Mouse (Mus musculus) neural tube, embryonic 13.5 days (tissue): ENCODE measurements at regions not wholly inside any gene's neighbourhood (a gene's known extent, or its start where the extent isn't known, plus 50 kb on each side); places are given as distances from the start of the nearest gene placed in this dataset.

Experiments
- ATAC-seq: fragments of 200-750 bp; cut with Nextera tagmentation; 2 replicates; pipeline ENCODE4 v1.8.0; 2017; ENCODE audit warnings: low read depth, mild to moderate bottlenecking, moderate TSS enrichment, moderate library complexity
- H3K27ac ChIP-seq: fragments of 300-500 bp; sonication (generic); replicated peaks from 2 replicates; pipeline ENCODE4 v1.5.1; 2015; ENCODE audit warnings: moderate library complexity, mild to moderate bottlenecking, inconsistent platforms
- H3K27me3 ChIP-seq: fragments of 300-500 bp; sonication (generic); 2 replicates; pipeline ENCODE4 v1.6.1; 2015; ENCODE audit warnings: mild to moderate bottlenecking, inconsistent platforms
- H3K36me3 ChIP-seq: fragments of 300-500 bp; sonication (generic); 2 replicates; pipeline ENCODE4 v1.6.1; 2015; ENCODE audit warnings: mild to moderate bottlenecking, inconsistent platforms
- H3K4me1 ChIP-seq: fragments of 300-500 bp; sonication (generic); replicated peaks from 2 replicates; pipeline ENCODE4 v1.6.1; 2015; ENCODE audit warnings: inconsistent platforms
- H3K4me2 ChIP-seq: fragments of 300-500 bp; sonication (generic); 2 replicates; pipeline ENCODE4 v1.6.1; 2015; ENCODE audit warnings: inconsistent platforms, mild to moderate bottlenecking, moderate library complexity
- H3K4me3 ChIP-seq: fragments of 300-500 bp; sonication (generic); 2 replicates; pipeline ENCODE4 v1.5.1; 2015; ENCODE audit warnings: mild to moderate bottlenecking, inconsistent platforms
- H3K9ac ChIP-seq: fragments of 300-500 bp; sonication (generic); 2 replicates; pipeline ENCODE4 v1.6.1; 2015; ENCODE audit warnings: moderate library complexity, mild to moderate bottlenecking, inconsistent platforms
- H3K9me3 ChIP-seq: fragments of 300-500 bp; sonication (generic); 2 replicates; pipeline ENCODE4 v1.6.1; 2016; ENCODE audit warnings: inconsistent platforms
- WGBS: fragments of 180-500 bp; shearing (Covaris S2); methylation state at CpG from one replicate; pipeline ENCODE4 v1.1.7; 2015; 5-methylcytosine and 5-hydroxymethylcytosine counted together

DNA sequence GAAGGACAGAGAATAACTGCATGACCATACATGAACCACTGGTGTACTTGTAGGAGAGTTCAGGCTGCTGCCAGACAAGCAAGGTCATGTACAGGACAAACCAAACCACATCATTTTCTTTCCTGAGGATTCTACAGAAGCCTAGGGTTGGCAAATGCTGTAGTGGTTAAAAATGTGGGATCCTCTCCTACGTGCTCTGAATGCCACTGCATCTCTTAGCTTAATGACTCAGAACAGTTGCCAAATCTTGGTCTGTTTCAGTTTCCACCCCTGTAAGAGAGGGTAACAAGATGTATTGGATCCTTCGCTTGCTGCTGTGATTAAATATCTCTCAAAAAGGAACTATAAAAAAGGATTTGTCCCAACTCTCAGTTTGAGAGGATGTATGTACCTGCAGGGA is 938.1 kb downstream of the 4930444P10Rik start:
- ATAC-seq, result no peak
- no peaks in the 10 kb centered on the region for H3K9me3 ChIP-seq
- no peak overlapping the region for H3K4me3 ChIP-seq
- H3K36me3 ChIP-seq, result no peaks in the 10 kb centered on the region
- H3K4me2 ChIP-seq, result no peak overlapping the region
- H3K4me1 ChIP-seq, result no peaks in the 10 kb centered on the region
- H3K9ac ChIP-seq, result no peak overlapping the region
- WGBS, result 95% methylated on average over 2 of the region's 2 CpGs
- H3K27me3 ChIP-seq, result no peaks in the 10 kb centered on the region
- H3K27ac ChIP-seq, result no peak overlapping the region

DNA sequence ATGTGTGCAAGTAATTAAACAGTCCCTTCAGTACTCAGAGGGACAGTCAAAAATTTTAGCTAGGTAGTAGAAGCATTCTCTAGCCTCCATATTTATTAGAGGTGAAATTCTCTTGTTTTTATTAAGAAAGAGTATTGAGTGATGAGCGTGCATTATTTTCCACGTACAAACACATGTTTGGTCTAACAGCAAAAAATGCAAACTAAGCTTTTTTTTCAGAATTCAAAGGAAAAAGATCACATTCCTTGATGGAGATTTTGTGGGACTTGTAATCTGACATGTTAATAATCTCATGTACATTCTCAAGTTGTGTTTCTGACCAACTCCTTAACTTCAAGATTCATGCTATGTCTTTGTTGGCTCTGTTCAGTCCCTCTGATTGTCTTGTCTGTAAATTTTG is 939.2 kb downstream of the 4930444P10Rik start:
- WGBS, result 90% methylated on average over 2 of the region's 2 CpGs

DNA sequence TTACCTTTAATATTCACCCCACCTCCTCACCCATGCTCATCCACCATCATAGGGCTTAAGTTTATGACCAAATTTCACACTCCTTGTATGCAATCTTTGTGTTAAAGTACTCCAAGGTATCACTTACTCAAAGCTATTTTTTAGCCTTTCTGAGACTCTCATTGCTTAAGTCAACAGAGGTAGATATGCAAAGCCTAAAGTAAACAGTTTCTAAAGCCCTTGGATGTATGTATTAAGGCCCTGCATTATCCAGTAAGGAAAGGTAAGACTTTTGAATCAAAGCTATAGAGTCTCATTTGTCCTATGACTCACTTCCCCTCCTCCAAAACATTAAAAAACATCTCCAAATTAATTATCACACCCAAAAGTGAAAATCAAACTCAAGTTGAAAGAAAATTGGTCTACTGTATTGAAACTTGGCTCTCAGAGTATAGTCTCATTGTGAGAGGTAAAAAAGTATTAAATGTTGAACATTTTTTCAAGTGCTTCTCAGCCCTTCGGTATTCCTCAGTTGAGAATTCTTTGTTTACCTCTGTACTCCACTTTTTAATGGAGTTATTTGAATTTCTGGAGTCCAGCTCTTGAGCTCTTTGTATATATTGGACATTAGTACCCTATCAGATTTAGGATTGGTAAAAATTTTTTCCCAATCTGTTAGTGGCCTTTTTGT is 949.1 kb downstream of the 4930444P10Rik start:
- Histone ChIP-seq H3K27ac (no peak overlapping the region), H3K36me3 (no peaks in the 10 kb centered on the region), H3K4me3 (no peak overlapping the region), H3K4me1 (no peaks in the 10 kb centered on the region), H3K9me3 (no peaks in the 10 kb centered on the region), H3K27me3 (no peaks in the 10 kb centered on the region), H3K4me2 (no peak overlapping the region), H3K9ac (no peak overlapping the region)
- WGBS, result 91% methylated on average over 1 of the region's 1 CpGs
- no peak for ATAC-seq

More for the DNA sequence above, 939.2 kb downstream of the 4930444P10Rik start:
- no peak overlapping the region for H3K4me2 ChIP-seq
- no peaks in the 10 kb centered on the region for H3K27me3 ChIP-seq
- H3K36me3 ChIP-seq, result no peaks in the 10 kb centered on the region
- ATAC-seq, result no peak
- H3K9ac ChIP-seq, result no peak overlapping the region
- H3K4me1 ChIP-seq, result no peaks in the 10 kb centered on the region
- H3K27ac ChIP-seq, result no peak overlapping the region
- H3K4me3 ChIP-seq, result no peak overlapping the region
- H3K9me3 ChIP-seq, result no peaks in the 10 kb centered on the region

DNA sequence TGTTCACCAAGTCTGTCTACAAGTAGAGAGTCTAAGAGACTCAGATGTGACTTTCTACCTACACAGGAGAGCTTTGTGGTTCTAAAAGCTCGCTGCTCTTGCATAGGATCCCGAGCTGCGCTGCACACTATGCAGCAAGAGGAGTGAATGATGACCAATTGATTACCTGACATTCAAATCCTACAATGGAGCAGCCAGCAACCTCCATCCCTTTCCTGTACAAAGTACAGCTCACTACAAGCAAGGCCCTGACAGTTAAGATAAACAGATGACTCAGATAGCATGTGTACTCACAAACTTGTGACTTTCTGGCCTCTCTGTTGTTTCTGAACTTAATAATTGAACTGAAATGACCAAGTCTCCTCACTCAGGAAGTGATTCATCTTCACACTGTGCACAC is 974.7 kb downstream of the 4930444P10Rik start:
- Histone ChIP-seq H3K9me3 (no peaks in the 10 kb centered on the region), H3K4me1 (no peaks in the 10 kb centered on the region), H3K27ac (no peak overlapping the region), H3K4me2 (no peak overlapping the region), H3K36me3 (no peaks in the 10 kb centered on the region), H3K27me3 (no peaks in the 10 kb centered on the region), H3K9ac (no peak overlapping the region), H3K4me3 (no peak overlapping the region)
- WGBS, result 82% methylated on average over 3 of the region's 3 CpGs
- no peak for ATAC-seq

DNA sequence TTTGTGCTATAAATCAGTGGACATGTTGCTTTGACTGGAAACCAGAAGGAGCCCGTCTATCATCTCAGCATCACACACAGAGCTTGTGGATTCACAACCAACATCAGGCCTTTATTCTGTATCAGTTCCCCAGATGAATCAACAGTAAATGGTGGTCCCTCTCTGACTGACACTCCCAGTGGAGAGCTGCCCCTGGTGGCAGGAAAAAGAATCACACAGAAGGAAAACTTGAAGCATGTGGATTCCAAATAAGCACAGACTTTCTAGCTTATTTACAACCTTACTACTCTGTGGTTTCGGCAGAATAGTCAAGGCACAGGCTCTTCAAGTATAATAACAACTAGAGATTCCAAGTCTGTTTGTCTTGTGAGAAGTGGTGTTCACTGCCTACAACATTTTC is 981.7 kb downstream of the 4930444P10Rik start:
- H3K36me3 ChIP-seq, result no peaks in the 10 kb centered on the region
- H3K4me1 ChIP-seq, result no peaks in the 10 kb centered on the region
- WGBS, result 84% methylated on average over 2 of the region's 2 CpGs
- H3K27me3 ChIP-seq, result no peaks in the 10 kb centered on the region
- no peak overlapping the region for H3K4me2 ChIP-seq
- H3K9ac ChIP-seq, result no peak overlapping the region
- no peak for ATAC-seq
- no peak overlapping the region for H3K4me3 ChIP-seq
- H3K27ac ChIP-seq, result no peak overlapping the region
- H3K9me3 ChIP-seq, result no peaks in the 10 kb centered on the region

DNA sequence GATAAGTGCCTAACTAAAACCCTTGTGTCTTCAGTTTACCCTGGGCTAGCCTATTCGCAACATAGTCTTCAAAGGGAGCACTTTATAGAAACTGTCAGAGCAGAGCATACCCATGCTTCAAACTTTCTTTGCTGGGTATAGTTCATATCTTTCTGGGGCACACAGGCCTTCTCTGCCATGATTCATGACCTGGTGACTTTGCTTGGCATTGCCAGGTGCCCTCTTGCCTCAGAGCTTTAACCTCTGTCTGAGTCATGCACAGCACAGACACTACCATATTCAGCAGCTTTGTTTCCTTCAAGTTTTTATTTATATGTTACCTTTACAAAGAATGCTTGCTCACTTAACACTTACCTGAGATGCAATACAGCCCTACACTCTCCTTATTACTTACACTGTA is 1022.8 kb downstream of the 4930444P10Rik start:
- no peak for ATAC-seq
- Histone ChIP-seq H3K9me3 (no peaks in the 10 kb centered on the region), H3K4me1 (no peaks in the 10 kb centered on the region), H3K4me3 (no peak overlapping the region), H3K27ac (no peak overlapping the region), H3K27me3 (no peaks in the 10 kb centered on the region), H3K4me2 (no peak overlapping the region), H3K9ac (no peak overlapping the region), H3K36me3 (no peaks in the 10 kb centered on the region)
- WGBS, result 97% methylated on average over 1 of the region's 1 CpGs

DNA sequence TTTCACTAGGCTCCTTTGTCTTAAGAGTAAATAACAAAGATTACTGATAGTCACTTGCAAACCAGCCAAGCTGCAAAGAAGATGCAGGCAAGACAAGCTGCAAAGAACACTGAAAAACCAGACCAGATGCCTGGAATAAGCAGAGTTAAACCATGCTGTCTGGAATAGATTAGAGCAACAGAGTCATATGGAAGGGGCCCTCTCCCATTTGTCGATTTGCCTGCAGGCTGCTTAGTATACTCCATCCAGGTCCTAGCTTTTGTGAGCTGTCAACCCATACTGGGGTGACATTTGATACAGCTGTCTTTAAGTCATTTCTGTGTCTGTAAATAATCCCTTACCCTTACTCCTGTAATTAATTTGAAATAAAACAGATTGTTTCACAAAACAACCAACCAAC is 1059.1 kb downstream of the 4930444P10Rik start:
- Histone ChIP-seq H3K4me2 (no peak overlapping the region), H3K9me3 (no peaks in the 10 kb centered on the region), H3K27me3 (no peaks in the 10 kb centered on the region), H3K4me3 (no peak overlapping the region), H3K27ac (no peak overlapping the region), H3K9ac (no peak overlapping the region), H3K4me1 (no peaks in the 10 kb centered on the region), H3K36me3 (no peaks in the 10 kb centered on the region)
- WGBS, result 70% methylated on average over 1 of the region's 1 CpGs
- ATAC-seq, result no peak

DNA sequence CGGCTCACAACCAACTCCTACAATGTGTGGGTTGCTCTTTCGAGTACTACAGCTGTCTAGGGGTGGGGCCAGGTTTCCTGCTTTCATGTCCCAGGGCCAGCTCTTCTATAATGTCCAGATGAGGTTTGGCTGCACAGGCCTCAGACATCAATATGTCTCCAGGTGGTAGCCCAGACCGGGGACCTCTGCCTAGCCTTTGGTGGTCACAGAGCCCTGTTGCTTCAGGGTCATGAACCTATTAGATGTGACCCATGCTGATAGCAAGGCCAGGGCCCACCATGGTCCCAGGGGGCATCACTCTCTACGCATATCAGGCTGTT is 1074.7 kb downstream of the 4930444P10Rik start:
- no peak overlapping the region for H3K27ac ChIP-seq
- no peaks in the 10 kb centered on the region for H3K9me3 ChIP-seq
- no peak for ATAC-seq
- no peaks in the 10 kb centered on the region for H3K4me1 ChIP-seq
- 84% methylated on average over 4 of the region's 4 CpGs for WGBS
- H3K27me3 ChIP-seq, result no peaks in the 10 kb centered on the region
- no peaks in the 10 kb centered on the region for H3K36me3 ChIP-seq
- H3K9ac ChIP-seq, result no peak overlapping the region
- no peak overlapping the region for H3K4me3 ChIP-seq
- H3K4me2 ChIP-seq, result no peak overlapping the region

DNA sequence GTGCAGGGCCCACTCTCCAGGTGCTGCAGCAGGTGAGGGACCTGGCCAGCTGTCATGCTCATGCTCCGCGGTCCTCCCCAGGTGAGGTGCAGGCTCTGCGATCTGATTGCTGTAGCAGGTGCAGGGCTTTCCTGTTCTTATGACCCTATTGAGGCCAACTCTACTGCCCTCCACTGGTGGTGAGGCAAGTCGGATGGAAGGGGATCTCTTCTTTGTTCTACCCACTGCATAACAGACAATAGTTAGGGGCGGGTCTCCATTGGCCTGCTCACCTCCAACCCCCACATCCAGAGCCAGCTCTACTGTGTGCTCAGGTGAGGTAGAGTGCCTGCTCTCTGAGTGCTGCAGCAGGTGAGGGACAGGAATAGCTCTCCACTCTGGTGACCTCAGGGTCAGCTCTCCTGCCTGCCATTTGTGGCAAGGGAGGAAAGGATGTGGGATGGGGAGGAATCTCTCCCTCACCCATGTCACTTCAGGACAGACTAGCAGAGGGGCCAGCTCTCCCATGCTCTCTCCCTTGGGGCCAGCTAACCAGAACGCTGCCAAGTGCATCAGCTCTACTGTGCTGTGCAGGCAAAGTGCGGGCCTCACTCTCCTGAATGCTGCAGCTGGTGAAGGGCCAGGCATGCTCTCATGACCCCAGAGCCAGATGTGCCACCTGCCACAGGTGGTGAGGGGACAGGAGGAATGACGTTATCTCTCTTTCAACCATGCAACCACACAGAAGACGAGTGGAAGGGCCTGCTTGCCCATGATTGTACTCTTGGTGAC is 1075.3 kb downstream of the 4930444P10Rik start:
- no peak overlapping the region for H3K4me3 ChIP-seq
- 69% methylated on average over 9 of the region's 9 CpGs for whole genome bisulfite sequencing
- no peaks in the 10 kb centered on the region for H3K4me1 ChIP-seq
- no peaks in the 10 kb centered on the region for H3K36me3 ChIP-seq
- H3K9ac ChIP-seq, result no peak overlapping the region
- no peaks in the 10 kb centered on the region for H3K9me3 ChIP-seq
- H3K27me3 ChIP-seq, result no peaks in the 10 kb centered on the region
- H3K27ac ChIP-seq, result no peak overlapping the region
- no peak overlapping the region for H3K4me2 ChIP-seq
- no peak for ATAC-seq

DNA sequence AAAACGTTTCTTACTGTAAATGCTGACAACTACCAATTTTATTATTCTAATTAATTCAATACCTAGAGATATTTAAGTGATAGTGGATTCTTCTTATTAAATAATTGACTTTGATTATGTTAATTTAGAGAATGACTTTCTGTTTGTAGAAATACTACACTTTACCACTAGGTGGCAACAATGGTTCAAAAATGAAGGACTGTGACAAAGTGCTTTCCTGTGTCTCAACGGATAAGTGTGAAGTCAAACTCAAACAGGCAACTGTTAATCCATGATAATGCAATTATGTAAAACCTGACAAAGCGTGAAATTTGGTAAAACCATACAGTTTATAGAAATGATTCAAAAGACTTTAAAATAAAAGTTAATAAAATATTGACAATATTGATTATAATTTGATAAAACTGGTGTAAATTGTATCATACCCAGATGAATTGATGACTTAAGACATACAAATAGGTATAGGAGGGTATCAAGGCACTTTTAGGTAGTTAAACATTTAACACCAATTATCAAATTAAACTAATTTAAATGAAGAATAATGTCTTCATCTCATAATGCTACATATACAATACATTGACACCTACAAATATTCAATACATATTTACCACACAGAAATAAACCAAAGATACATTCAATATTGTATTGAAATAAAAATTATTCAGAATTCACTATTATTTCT is 1085.3 kb downstream of the 4930444P10Rik start:
- H3K4me3 ChIP-seq, result no peak overlapping the region
- H3K27me3 ChIP-seq, result no peaks in the 10 kb centered on the region
- 2% methylated on average over 3 of the region's 3 CpGs for WGBS
- no peak overlapping the region for H3K27ac ChIP-seq
- 0 out of 2 replicates have a peak, but pooled peaks have one; percentile 69 for ATAC-seq
- no peaks in the 10 kb centered on the region for H3K4me1 ChIP-seq
- no peaks in the 10 kb centered on the region for H3K36me3 ChIP-seq
- H3K9ac ChIP-seq, result no peak overlapping the region
- no peaks in the 10 kb centered on the region for H3K9me3 ChIP-seq
- H3K4me2 ChIP-seq, result no peak overlapping the region

DNA sequence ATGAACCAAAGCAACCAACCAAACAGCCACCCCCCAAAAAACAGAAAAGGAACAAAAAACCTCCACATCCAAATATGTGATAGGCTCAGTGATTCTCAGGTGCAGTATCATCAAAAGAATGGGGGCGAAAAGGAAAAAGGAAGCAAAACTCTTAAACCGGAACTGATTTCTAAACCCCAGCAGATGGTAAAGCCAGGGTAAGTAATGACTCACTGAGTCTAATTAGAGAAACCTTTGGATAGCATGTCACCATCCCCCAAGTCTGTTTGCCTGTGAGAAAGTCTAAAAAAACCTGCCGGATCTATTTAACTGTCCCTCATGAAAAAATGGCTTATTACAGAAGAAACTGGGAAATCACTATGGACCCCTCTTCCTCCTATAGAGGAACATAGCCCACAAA is 1097.8 kb downstream of the 4930444P10Rik start:
- no peaks in the 10 kb centered on the region for H3K4me1 ChIP-seq

DNA sequence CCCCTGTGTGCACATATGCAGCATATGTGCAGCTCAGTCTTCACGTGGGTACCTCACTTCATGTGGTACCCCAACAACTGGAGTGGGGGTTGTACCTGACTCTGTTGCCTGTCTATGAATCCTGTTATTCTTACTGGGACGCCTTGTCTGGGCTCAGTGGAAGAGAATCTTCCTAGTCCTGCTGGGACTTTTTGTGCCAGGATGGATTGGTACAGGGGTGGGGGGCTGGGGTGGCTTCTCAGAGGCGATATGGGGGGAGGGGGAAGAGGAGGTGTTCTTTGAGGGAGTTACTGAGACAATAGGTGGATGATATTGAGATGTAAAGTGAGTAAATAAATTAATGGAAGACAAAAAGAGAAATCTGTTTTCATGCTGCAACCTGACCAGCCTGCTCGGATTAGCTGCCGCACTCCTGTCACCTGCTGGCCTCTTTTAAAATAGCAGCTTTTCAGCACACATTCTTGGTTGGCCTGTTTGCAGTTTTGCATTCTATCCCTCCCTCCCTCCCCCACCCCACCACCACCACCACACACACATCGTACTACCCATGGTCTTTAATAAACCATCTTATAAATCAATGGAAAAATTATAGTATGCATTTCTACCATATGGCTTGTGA is 1112.9 kb downstream of the 4930444P10Rik start:
- ATAC-seq, result peak; percentile 53; the same call in 1 of the 2 replicates
- no peak overlapping the region for H3K4me2 ChIP-seq

More for the DNA sequence above, 1097.8 kb downstream of the 4930444P10Rik start:
- ATAC-seq, result no peak
- no peak overlapping the region for H3K27ac ChIP-seq
- no peak overlapping the region for H3K9ac ChIP-seq
- no peak overlapping the region for H3K4me3 ChIP-seq
- H3K4me2 ChIP-seq, result no peak overlapping the region
- no peaks in the 10 kb centered on the region for H3K9me3 ChIP-seq
- 90% methylated on average over 3 of the region's 3 CpGs for WGBS
- no peaks in the 10 kb centered on the region for H3K27me3 ChIP-seq
- no peaks in the 10 kb centered on the region for H3K36me3 ChIP-seq

More for the DNA sequence above, 1112.9 kb downstream of the 4930444P10Rik start:
- 52% methylated on average over 6 of the region's 6 CpGs for whole genome bisulfite sequencing
- Histone ChIP-seq H3K4me1 (no peaks in the 10 kb centered on the region), H3K9ac (no peak overlapping the region), H3K36me3 (no peaks in the 10 kb centered on the region), H3K27ac (no peak overlapping the region), H3K27me3 (no peaks in the 10 kb centered on the region), H3K9me3 (no peaks in the 10 kb centered on the region), H3K4me3 (no peak overlapping the region)
